Mouse (Mus musculus): ENCODE measurements around the gene Peg3.
A peak's percentile ranks its signal among the peaks of the same experiment; 100 is the strongest.

The Peg3 gene

DNA sequence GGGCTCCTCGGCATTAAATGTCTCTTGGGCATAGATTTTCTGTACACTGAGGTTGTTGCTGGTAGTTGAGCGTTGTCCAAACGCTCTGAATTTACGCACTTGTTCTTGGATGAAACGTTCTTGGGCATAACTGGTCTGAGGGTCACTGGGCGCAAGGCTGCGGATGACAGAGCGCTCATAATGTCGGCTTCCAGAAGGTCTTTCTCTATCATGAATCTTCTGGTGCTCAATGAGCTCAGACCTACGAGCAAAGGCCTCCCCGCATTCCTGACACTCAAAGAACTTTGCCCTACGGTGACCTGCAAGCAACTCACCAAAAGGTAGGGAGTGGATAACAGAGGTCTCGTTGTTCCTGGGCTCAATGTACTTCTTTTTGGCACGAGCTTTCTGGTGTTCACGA, 20.8 kb downstream of the Peg3 start:
- DNase-seq (ENCODE audit: low read depth) = no peak

DNA sequence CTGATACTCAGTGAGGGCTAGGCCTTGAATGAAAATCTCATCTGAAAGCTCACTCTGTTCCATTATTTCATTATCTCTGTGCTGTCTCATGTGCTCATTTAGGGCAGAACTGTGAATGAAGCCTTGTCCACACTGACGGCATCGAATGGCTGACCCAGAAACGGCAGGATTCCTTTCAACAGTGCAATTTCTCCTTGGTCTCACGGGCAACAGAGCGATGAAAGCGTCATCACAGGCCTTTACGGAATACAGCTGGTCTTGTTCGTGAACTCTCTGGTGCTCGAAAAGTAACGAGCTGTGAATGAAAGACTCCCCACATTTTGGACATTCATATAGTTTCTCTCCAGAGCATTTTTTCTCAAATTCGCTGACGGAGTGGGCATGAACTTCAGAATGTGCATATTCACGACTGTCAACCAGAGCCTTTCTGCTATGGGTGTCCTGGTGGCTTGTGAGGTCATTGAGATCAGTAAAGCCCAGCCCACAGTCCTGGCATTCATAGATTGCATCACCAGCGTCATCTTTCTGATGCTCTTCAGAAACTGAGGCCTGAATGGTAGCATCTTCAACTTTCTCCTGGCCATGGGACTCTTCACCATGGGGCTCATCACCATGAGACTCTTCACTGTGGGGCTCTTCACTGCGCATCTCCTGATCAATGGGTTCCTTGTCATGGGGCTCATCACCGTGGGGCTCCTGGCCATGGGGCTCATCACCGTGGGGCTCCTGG, 21.6 kb downstream of the Peg3 start:
- DNase-seq (ENCODE audit: low read depth) = no peak

DNA sequence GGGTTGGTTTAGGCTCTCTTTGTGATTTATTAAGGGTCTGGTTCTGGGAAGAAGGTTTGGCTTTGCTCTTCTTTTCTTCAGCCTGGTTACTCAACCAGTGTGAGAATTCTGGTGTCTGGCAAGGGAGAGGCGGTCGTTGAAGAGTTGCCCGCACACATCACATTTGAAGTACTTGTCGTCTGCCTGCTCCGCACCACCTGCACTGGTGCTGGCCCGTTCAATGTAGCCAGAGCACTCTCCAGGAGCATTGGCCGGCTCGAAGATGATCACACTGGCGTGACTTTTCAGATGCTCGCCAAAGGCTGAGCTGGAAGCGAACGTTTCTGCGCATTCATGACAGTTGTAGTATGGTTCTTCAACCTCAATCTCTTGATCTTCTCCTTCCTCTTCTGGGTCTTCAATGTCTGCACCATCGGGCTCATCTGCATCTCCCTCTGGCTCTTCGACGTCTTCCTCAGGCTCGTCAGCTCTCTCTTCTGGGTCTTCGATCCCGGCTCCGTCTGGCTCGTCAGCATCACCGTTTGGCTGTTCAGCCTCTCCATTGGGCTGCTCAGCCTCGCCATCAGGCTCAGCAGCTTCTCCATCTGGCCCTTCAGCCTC, 22.7 kb downstream of the Peg3 start:
- no peak for DNase-seq (ENCODE audit: low read depth)

DNA sequence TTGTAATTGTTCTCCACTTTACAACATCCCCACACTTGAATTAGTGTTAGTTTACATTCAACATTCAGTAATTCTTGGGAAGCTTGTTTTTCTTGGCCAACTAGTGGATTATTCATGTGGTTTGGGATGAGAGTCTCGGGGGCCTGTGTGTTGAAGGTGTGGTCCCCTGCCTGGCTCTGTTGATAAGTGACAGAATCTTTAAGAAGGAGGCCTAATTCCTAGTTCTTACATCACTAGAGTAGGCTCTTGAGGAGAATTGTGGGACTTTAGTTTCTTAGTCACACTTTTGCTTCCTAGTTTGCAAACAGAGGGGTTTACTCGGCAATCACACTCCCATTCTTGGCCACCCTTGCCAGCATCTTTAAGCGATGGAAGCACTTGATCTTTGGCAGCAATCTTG, 31.0 kb downstream of the Peg3 start:
- no peak for DNase-seq (ENCODE audit: low read depth)

DNA sequence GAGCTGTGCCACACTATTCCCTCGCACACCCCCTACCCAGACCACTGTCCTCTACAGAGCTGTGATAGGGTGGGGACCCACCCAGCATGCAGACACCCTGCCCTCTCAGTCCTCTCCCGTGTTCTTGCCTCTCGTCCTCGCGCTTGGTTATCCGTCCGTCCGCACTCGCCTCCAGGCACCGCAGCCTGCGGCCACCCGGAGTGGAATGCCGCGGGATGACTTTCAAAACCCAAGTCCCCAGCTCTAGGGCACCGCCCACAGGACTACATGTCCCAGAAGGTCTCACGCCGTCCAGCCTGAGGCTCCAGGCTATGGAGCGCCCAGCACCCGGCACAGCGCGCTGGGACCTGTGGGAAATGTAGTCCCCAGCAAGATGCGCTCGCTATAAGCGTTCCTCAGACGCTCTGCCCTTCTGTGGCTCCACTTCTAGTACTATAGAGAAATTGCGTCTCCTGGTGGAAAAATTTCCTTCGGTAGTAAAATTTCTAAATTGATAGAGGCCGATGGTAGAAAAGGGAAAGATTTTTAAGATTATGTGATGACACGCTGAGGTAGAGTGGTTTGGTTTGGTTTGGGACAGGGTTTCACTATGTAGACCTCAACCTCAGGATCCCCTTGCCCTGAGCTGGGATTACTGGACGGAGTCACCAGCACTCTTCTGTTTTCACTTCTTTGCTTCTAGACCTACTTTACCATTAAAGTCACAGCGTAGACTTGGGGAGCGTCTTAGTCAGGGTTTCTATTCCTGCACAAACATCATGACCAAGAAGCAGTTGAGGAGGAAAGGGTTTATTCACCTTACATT, 33.8 kb downstream of the Peg3 start, which contains the start of gene Zim1:
Zim1 (minus strand) TSS at position 210 of the 805 bp plus-strand sequence.
- no peak for DNase-seq (ENCODE audit: low read depth)

DNA sequence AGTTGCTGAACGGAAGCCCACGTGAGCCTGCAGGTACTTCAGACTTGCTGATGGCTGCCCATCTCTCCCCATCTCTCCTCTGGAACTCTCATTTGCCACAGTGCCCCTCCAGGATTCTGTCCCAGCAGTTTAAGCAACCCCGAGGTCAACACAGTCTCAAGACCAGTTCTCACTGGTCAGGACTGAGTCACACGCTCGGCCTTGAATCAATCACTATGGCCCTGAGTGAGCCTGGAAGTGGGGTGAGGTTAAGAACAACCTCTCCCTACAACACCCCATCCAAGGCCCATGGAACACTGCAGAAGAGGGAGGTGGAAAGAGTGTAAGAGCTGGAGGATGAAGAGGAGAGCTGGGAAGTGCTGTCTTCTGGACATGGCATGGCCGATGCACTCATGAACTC, 44.7 kb downstream of the Peg3 start:
- no peak for DNase-seq (ENCODE audit: low read depth)

DNA sequence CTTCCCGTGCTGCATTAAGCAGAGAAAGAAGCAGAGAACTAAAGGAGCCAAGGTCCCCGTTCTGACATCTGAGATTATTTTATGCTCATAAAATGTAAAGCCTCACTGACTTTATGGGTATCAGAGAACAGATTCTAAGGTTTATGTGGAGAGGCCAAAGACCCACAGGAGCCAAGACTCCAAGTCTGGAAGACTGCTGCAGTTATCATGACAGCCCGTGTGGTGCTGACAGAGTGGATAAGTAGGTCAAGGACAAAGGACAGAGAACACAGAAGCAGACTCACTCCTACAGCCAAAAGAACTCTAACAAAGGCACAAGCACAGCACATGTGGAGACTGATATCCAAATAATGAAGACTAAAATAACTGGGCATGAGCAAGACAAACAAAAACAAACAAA, 63.5 kb downstream of the Peg3 start:
- no peak for DNase-seq (ENCODE audit: low read depth)

DNA sequence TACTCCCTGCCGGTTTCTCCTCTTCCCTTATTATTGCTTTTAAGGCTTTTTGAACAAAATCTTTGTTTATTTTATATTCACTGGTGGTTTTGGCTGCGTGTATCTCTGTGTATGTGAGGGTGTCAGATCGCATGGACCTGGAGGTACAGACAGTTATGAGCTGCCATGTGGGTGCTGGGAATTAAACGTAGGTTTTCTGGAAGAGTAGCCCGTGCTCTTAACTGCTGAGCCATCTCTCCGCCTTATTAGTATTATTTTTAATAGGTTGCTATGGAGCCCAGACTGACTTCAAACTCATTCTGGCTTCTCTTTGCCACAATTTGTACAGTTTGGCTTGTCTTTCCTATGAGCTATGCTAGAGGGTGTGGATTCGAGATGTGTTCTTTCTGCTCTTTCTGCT, 66.8 kb downstream of the Peg3 start:
- DNase-seq (ENCODE audit: low read depth) = no peak

DNA sequence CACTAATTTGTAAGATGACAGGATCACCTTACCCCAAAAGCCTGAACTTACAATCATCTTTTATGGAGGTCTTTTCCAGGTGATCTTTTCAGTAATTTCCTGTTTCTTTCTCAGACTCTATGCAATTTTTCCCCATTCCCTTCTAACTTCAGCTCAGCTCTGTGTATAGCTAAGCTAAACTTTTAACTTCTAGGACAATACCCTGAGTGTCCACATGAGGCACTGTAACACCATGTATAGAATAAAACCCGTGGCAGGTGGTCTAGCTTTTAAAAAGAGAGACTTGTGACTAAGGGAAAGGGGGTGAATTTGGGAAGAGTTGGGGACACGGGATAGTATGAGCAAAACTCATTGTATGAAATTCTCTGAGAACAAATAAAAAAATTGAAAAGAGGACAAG, 70.6 kb downstream of the Peg3 start:
- DNase-seq (ENCODE audit: low read depth) = peak; percentile 8

DNA sequence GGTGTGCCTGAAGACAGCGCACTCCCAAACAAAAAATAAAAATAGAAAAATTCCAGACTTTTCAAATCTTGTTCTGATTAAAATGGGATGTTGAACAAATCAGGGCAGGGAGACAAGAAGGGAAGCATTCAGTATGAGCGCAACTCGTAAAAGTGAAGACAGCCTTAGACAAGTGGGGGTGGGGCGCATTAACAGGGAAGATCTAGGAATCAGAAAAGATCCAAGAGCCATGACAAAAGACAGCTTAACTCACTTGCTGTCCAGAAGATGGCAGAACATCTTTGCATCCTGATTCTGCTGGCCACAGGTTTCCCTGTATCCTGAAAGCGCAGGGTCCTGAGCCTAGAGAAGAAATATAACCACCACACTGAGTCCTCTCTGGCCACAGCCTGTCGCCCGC, 71.6 kb downstream of the Peg3 start:
- no peak for DNase-seq (ENCODE audit: low read depth)
